In the genomic region with DNA sequence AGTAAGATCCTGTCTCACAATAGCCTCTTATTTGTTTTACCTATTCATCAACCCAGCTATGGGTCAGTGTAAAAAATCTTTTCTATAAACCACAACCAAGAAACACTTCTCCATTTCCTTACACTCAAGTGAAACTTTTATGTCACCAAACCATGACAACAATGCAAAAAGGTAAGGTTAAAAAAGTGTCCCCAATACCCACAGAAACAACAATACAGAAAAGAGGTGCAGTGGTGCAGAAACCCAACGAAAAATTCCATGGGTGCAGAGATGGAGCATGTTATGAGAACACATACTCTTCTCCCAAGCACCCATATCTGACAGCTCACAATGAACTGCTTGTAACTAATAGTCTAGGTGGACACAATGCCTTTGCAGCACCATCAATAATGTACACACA, we compare ENCODE assay signal across 26 mouse cellular contexts.
"Had no signal": no experiment of that assay in that cellular context is flagged by ENCODE, and none has a peak within 500 bp of the region (broad histone marks: within the 10 kb centered on the region; RNA-seq: fewer than 3 reads in every experiment).

No protein-coding gene starts in this region.

- H3K9ac ChIP-seq: heart, embryonic 13.5 days; heart, embryonic 15.5 days; hindbrain, embryonic 12.5 days; hindbrain, embryonic 14.5 days; intestine, embryonic 15.5 days; limb, embryonic 12.5 days had no signal

- H3K36me3 ChIP-seq: intestine, embryonic 15.5 days had no signal

- H3K27me3 ChIP-seq: heart, embryonic 13.5 days; heart, embryonic 15.5 days; hindbrain, embryonic 12.5 days; intestine, embryonic 15.5 days; limb, embryonic 12.5 days had no signal

- H3K4me2 ChIP-seq: heart, embryonic 11.5 days; heart, embryonic 13.5 days; heart, embryonic 15.5 days; hindbrain, embryonic 12.5 days; hindbrain, embryonic 14.5 days; intestine, embryonic 15.5 days; limb, embryonic 12.5 days had no signal

- H3K27ac ChIP-seq: heart, adult 2 months; heart, embryonic 13.5 days; heart, embryonic 15.5 days; hindbrain, embryonic 10.5 days; hindbrain, embryonic 12.5 days; hindbrain, embryonic 14.5 days; intestine, embryonic 15.5 days; layer of hippocampus, adult 2 months; left cerebral cortex, adult 2 months; limb, embryonic 10.5 days; limb, embryonic 12.5 days had no signal

- DNase-seq: gastrocnemius, postnatal 14 days; gastrocnemius, postnatal 36 days; heart, adult 11 months; heart, adult 2 months; heart, postnatal 14 days; heart, postnatal 4 days; kidney, adult 18-20 months; kidney, adult 8-10 months; kidney, postnatal 10 days; kidney, postnatal 25 days; kidney, postnatal 4 days; liver had no signal

- H3K4me3 ChIP-seq: heart, adult 2 months; heart, embryonic 13.5 days; heart, embryonic 15.5 days; hindbrain, embryonic 10.5 days; hindbrain, embryonic 12.5 days; intestine, embryonic 15.5 days; layer of hippocampus, adult 2 months; left cerebral cortex, adult 2 months; limb, embryonic 10.5 days; limb, embryonic 12.5 days had no signal

- H3K9me3 ChIP-seq: heart, embryonic 13.5 days; heart, embryonic 15.5 days; hindbrain, embryonic 10.5 days; hindbrain, embryonic 12.5 days; intestine, embryonic 15.5 days; limb, embryonic 10.5 days; limb, embryonic 12.5 days had no signal

- H3K4me1 ChIP-seq: heart, embryonic 13.5 days; heart, embryonic 15.5 days; hindbrain, embryonic 10.5 days; hindbrain, embryonic 12.5 days; intestine, embryonic 15.5 days; limb, embryonic 10.5 days; limb, embryonic 12.5 days had no signal

- ATAC-seq: hindbrain, embryonic 16.5 days; inflammation-experienced regulatory T-cells, adult 6 months; intestine, embryonic 15.5 days; intestine, postnatal 0 days had no signal
